Mouse (Mus musculus): ENCODE data around the gene Tsg101.

GRCm38 (mm10) chr7:46895511-46895910, 24.3 kb downstream of the Tsg101 start:
- TF ChIP-seq MAX (IDR thresholded peaks at IDR 0.05; ENCODE audit: low read depth) (no peak), CEBPB (IDR thresholded peaks at IDR 0.05; ENCODE audit: insufficient read depth, poor library complexity, severe bottlenecking) (no peak), TCF12 (IDR thresholded peaks at IDR 0.05; ENCODE audit: insufficient read depth, poor library complexity, severe bottlenecking) (no peak), POLR2AphosphoS2 (IDR thresholded peaks at IDR 0.05; ENCODE audit: insufficient read length, low read depth) (no peak)
